Mouse (Mus musculus): ENCODE data around the gene Dbh. TPM values are rescaled to one million over a fixed set of nuclear protein-coding genes. Genes with fewer than 3 reads are reported as not detected.

Gene Dbh
- total RNA-seq, 2 experiments from 2014 or later = 1.1 to 1.8 TPM

GRCm38 (mm10) chr2:27163851-27164250, 1.2 kb upstream of the Dbh start:
- DNase-seq = no peak

GRCm38 (mm10) chr2:27166074-27166473, 1.0 kb downstream of the Dbh start:
- DNase-seq = no peak

- no peak for DNase-seq
Measured at GRCm38 (mm10) chr2:27166999-27167398, 2.0 kb downstream of the Dbh start.

GRCm38 (mm10) chr2:27174242-27174641, 9.2 kb downstream of the Dbh start:
- no peak for DNase-seq

GRCm38 (mm10) chr2:27175696-27176267, 10.7 kb downstream of the Dbh start:
- DNase-seq = peak; percentile 62

- peak; percentile 35 for DNase-seq
Measured at GRCm38 (mm10) chr2:27179101-27179500, 14.1 kb downstream of the Dbh start.

- peak; percentile 62 for DNase-seq
Measured at GRCm38 (mm10) chr2:27181907-27182306, 16.9 kb downstream of the Dbh start.

GRCm38 (mm10) chr2:27183734-27184133, 18.7 kb downstream of the Dbh start:
- no peak for DNase-seq

GRCm38 (mm10) chr2:27187531-27187930, 22.5 kb downstream of the Dbh start:
- DNase-seq = no peak

GRCm38 (mm10) chr2:27189994-27190393, 25.0 kb downstream of the Dbh start:
- DNase-seq = no peak

- DNase-seq = peak; percentile 46
Measured at GRCm38 (mm10) chr2:27198551-27199246, 33.7 kb downstream of the Dbh start.

- no peak for DNase-seq
Measured at GRCm38 (mm10) chr2:27200586-27200985, 35.6 kb downstream of the Dbh start.

GRCm38 (mm10) chr2:27205666-27206065, 40.6 kb downstream of the Dbh start:
- peak; percentile 54 for DNase-seq

GRCm38 (mm10) chr2:27206128-27206797, 41.2 kb downstream of the Dbh start:
- peak; percentile 89 for DNase-seq

GRCm38 (mm10) chr2:27207126-27207525, 42.1 kb downstream of the Dbh start:
- peak; percentile 50 for DNase-seq

GRCm38 (mm10) chr2:27209370-27209769, 44.3 kb downstream of the Dbh start:
- DNase-seq = no peak

- DNase-seq = peak; percentile 75
Measured at GRCm38 (mm10) chr2:27209816-27210215, 44.8 kb downstream of the Dbh start.

GRCm38 (mm10) chr2:27210255-27210654, 45.2 kb downstream of the Dbh start:
- peak; percentile 83 for DNase-seq

GRCm38 (mm10) chr2:27210676-27211210, 45.7 kb downstream of the Dbh start:
- no peak for DNase-seq

- DNase-seq = peak; percentile 47
Measured at GRCm38 (mm10) chr2:27211966-27212893, 47.2 kb downstream of the Dbh start.

- DNase-seq = no peak
Measured at GRCm38 (mm10) chr2:27215537-27215936, 50.5 kb downstream of the Dbh start.

- DNase-seq = peak; percentile 63
Measured at GRCm38 (mm10) chr2:27218121-27218544, 53.1 kb downstream of the Dbh start.
